Mouse (Mus musculus) G1E (cell line): Measurements from ENCODE around the gene Myf6. TPM values are rescaled to one million over a fixed set of nuclear protein-coding genes. Genes with fewer than 3 reads are reported as not detected.

Experiments used
- ATAC-seq: 2 replicates; pipeline ENCODE4 v1.8.0; 2016; ENCODE audit warnings: mild to moderate bottlenecking; ENCODE audit not compliant: insufficient number of reproducible peaks, poor library complexity, low FRiP score, severe bottlenecking; ENCODE audit errors: extremely low read depth
- DNase-seq: peaks from one replicate; pipeline ENCODE4 v3.0.0; 2012; ENCODE audit warnings: low spot score
- H3K27me3 ChIP-seq: 2 replicates; pipeline ENCODE4 v1.6.1; 2012; ENCODE audit warnings: mild to moderate bottlenecking, low read length, inconsistent platforms; ENCODE audit not compliant: insufficient read depth
- H3K36me3 ChIP-seq: replicated peaks from 2 replicates; pipeline ENCODE3; 2012; ENCODE audit warnings: mild to moderate bottlenecking, inconsistent platforms
- H3K4me1 ChIP-seq: 2 replicates; pipeline ENCODE4 v1.6.1; 2012; ENCODE audit warnings: low read depth, low read length, inconsistent platforms, mixed read lengths; ENCODE audit not compliant: insufficient read depth
- H3K4me3 ChIP-seq: 2 replicates; pipeline ENCODE4 v1.5.1; 2012; ENCODE audit warnings: low read depth, mild to moderate bottlenecking, inconsistent platforms, low read length, moderate library complexity, mixed read lengths
- H3K9me3 ChIP-seq: replicated peaks from 2 replicates; pipeline ENCODE4 v1.6.1; 2012; ENCODE audit warnings: inconsistent platforms
- CTCF ChIP-seq: IDR thresholded peaks from 2 replicates; pipeline ENCODE4 v1.5.1; 2012; ENCODE audit warnings: low read depth, low read length, inconsistent platforms, mixed read lengths
- GATA1 ChIP-seq: IDR thresholded peaks from 2 replicates; pipeline ENCODE4 v1.6.1; 2012; ENCODE audit warnings: borderline replicate concordance, low read length, inconsistent platforms, mixed read lengths
- GATA2 ChIP-seq: IDR thresholded peaks from 2 replicates; pipeline ENCODE4 v1.6.1; 2012; ENCODE audit warnings: low read depth, low read length, inconsistent platforms, borderline replicate concordance
- POLR2AphosphoS5 ChIP-seq: IDR thresholded peaks from 2 replicates; pipeline ENCODE4 v1.6.1; 2012; ENCODE audit warnings: low read depth, low read length, inconsistent platforms; ENCODE audit not compliant: insufficient replicate concordance
- TAL1 ChIP-seq: conservative IDR thresholded peaks from 2 replicates; pipeline ENCODE4 v1.6.1; 2012; ENCODE audit warnings: low read depth, low read length, inconsistent platforms, mixed read lengths
- polyA plus RNA-seq: library from polyadenylated mRNA; stranded (reverse); fragments of >175 nt; gene quantifications from 2 replicates; pipeline ENCODE4 v1.2.3, GENCODE M21; 2012
- total RNA-seq, 2 experiments: library from RNA; stranded (forward) in 1 of 2; stranded (reverse) in 1 of 2; fragments of 200-1000 nt in 1 of 2; fragments of >200 nt in 1 of 2; fragmentation: Nextera tagmentation in 1 of 2; gene quantifications; 2 replicates each; pipeline ENCODE4 v1.2.3; 2014 to 2017

Gene Myf6
- total and polyA plus RNA-seq, 3 experiments, result not detected

DNA sequence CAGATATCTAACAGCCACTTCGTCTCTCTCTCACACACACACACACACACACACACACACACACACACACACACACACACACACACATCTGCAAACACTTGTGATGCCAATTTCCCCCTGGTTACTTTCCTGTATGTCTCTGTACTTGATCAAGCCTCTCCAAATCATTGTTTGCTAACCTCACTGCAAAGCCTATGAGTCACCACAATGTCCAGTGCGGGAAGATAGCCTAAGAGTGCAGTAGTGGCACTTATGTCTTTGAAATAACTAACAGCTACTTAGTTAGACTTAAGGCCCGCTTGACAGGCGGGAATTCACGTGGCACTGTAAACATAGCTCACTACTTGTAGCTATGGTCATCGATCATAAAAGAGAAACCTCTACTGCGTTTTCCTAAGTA lies 26.7 kb downstream of the Myf6 start:
- H3K9me3 ChIP-seq, result 0 out of 2 replicates have a peak, but pooled peaks cover 4% of the 10 kb centered on the region

GRCm38 (mm10) chr10:107449496-107450330 lies 44.8 kb downstream of the Myf6 start:
- TF ChIP-seq GATA1, result no peak
- no peak for TF ChIP-seq TAL1
- no peak for TF ChIP-seq CTCF
- TF ChIP-seq POLR2AphosphoS5, result no peak
- TF ChIP-seq GATA2, result no peak
- Histone ChIP-seq H3K9me3 (peaks cover 3% of the 10 kb centered on the region), H3K27me3 (no peaks in the 10 kb centered on the region), H3K4me1 (no peaks in the 10 kb centered on the region), H3K36me3 (no peaks in the 10 kb centered on the region), H3K4me3 (no peak overlapping the region)
- ATAC-seq, result no peak
- no peak for DNase-seq

More for the DNA sequence above, 26.7 kb downstream of the Myf6 start:
- Histone ChIP-seq H3K4me3 (no peak overlapping the region), H3K36me3 (no peaks in the 10 kb centered on the region), H3K27me3 (no peaks in the 10 kb centered on the region), H3K4me1 (no peaks in the 10 kb centered on the region)
- DNase-seq, result no peak
- ATAC-seq, result no peak
- TF ChIP-seq TAL1, result no peak
- no peak for TF ChIP-seq GATA2
- TF ChIP-seq GATA1, result no peak
- TF ChIP-seq POLR2AphosphoS5, result no peak
- TF ChIP-seq CTCF, result no peak

Other genes with a start within 250 kb of the Myf6 start
- gene Lin7a, start 223.1 kb downstream of the Myf6 start, total RNA-seq (2014; fragmentation: Nextera tagmentation), result not detected in 2 replicates
- gene Lin7a, start 223.1 kb downstream of the Myf6 start, total RNA-seq (2017), result 0.12 TPM in 1 of 2 replicates, not detected in the other
- gene Lin7a, start 223.1 kb downstream of the Myf6 start, polyA plus RNA-seq, result not detected in 2 replicates
- not detected in 2 replicates for gene Myf5, start 8.6 kb downstream of the Myf6 start, total RNA-seq (2014; fragmentation: Nextera tagmentation)
- gene Myf5, start 8.6 kb downstream of the Myf6 start, total RNA-seq (2017), result not detected in 2 replicates
- not detected in 2 replicates for gene Myf5, start 8.6 kb downstream of the Myf6 start, polyA plus RNA-seq
- not detected in 2 replicates for gene Ptprq, start 225.3 kb upstream of the Myf6 start, total RNA-seq (2014; fragmentation: Nextera tagmentation)
- gene Ptprq, start 225.3 kb upstream of the Myf6 start, total RNA-seq (2017), result under 0.01 and 0.05 TPM in 2 replicates
- not detected in 2 replicates for gene Ptprq, start 225.3 kb upstream of the Myf6 start, polyA plus RNA-seq